In genomic region chr11:108418540-108418939, GRCm38 (mm10) we compare ENCODE assay signal across 8 mouse cellular contexts. TPM values are rescaled to one million over a fixed set of nuclear protein-coding genes. Genes with fewer than 3 reads are reported as not detected.
DNase-seq lines count a peak whose midpoint lies in the region; ATAC-seq lines count a peak whose summit lies in the region.
"Had no signal": no experiment of that assay in that cellular context is flagged by ENCODE, and none has a peak within 500 bp of the region (broad histone marks: within the 10 kb centered on the region; RNA-seq: fewer than 3 reads in every experiment).

No protein-coding gene starts in this region.

- DNase-seq in layer of hippocampus, adult 11-12 months (ENCODE audit: low spot score): peak; percentile 32
- DNase-seq in layer of hippocampus, postnatal 25 days (ENCODE audit: extremely low spot score in 1 of 2, low spot score in 1 of 2): no peak
- peak; percentile 47 for DNase-seq in lung, postnatal 10 days
- no peak for DNase-seq in right cerebral cortex, postnatal 25 days
- DNase-seq: cerebellum, postnatal 25 days had no signal

- ATAC-seq in CD4-positive, CD25-positive, alpha-beta regulatory T cell, adult 4 months: peak; percentile 41
- peak; percentile 36 for ATAC-seq in activated CD4-positive, CD25-positive, alpha-beta regulatory T cell, adult 4 months
- ATAC-seq in erythroid progenitor cell, adult 5-6 weeks (replicated peaks; ENCODE audit: low FRiP score, poor library complexity, severe bottlenecking): no peak

RNA-seq across cellular contexts. Expression of gene Cep112, which starts 6.5 kb away (rescaled TPM):
- 10 to 100 TPM; 12.5 to 18.1 TPM for total RNA-seq in layer of hippocampus, postnatal 25 days (2021)
- 1 to 10 TPM; 4.5 to 5.8 TPM for polyA plus RNA-seq in CD4-positive, CD25-positive, alpha-beta regulatory T cell, adult 4 months (2017; shearing (Covaris generic))
- under 1 TPM; 0.17 to 0.33 TPM for polyA plus RNA-seq in activated CD4-positive, CD25-positive, alpha-beta regulatory T cell, adult 4 months (2017; shearing (Covaris generic))
- not detected in 2 replicates for total RNA-seq in erythroid progenitor cell, adult 5-6 weeks (2015; ENCODE audit: low replicate concordance)
- not detected in 2 replicates for total RNA-seq in erythroid progenitor cell, adult 5-6 weeks (2017; ENCODE audit: low replicate concordance)

Comparison
In these comparisons a context has a peak if more than half of its experiments do, and no peak if none do; other contexts are left out.
1. DNase-seq: peak in layer of hippocampus, adult 11-12 months (single experiment) and lung, postnatal 10 days (single experiment); none in layer of hippocampus, postnatal 25 days (0 of 2) and right cerebral cortex, postnatal 25 days (single experiment).
2. RNA of gene Cep112, which starts 6.5 kb away (total RNA-seq): 12.5 to 18.1 TPM in layer of hippocampus, postnatal 25 days; not detected in erythroid progenitor cell, adult 5-6 weeks; every median in the first group is over 10 times any median in the second.